Mouse (Mus musculus): ENCODE results near the gene Angptl3. TPM values are rescaled to one million over a fixed set of nuclear protein-coding genes. Genes with fewer than 3 reads are reported as not detected.

Angptl3 gene
- polyA plus RNA-seq (2015; fragmentation: Nextera tagmentation; extraction: Ambion mirVana): 2.0 and 3.1 TPM in 2 replicates

- Histone ChIP-seq H3K36me3 (0 out of 2 replicates have a peak, but pooled peaks cover under 1% of the 10 kb centered on the region), H3K4me1 (replicated peaks) (no peaks in the 10 kb centered on the region), H3K4me2 (replicated peaks) (no peak within 1 kb of the TSS), H3K4me3 (replicated peaks) (no peak within 1 kb of the TSS), H3K9ac (replicated peaks) (no peak within 1 kb of the TSS), H3K27me3 (no peaks in the 10 kb centered on the region), H3K27ac (no peak within 1 kb of the TSS), H3K9me3 (no peaks in the 10 kb centered on the region)
- ATAC-seq: no peak
- WGBS: 83% methylated on average over 2 of the region's 2 CpGs
Measured at GRCm38 (mm10) chr4:99030686-99031085, at the start of gene Angptl3. TSS of gene Angptl3 (plus strand) at chr4:99030954.

GRCm38 (mm10) chr4:98984701-98985100 lies 46.1 kb upstream of the Angptl3 start:
- Histone ChIP-seq H3K9ac (replicated peaks) (no peak overlapping the region), H3K9me3 (no peaks in the 10 kb centered on the region), H3K4me3 (replicated peaks) (no peak overlapping the region), H3K27ac (no peak overlapping the region), H3K4me2 (replicated peaks) (no peak overlapping the region), H3K36me3 (peaks cover 58% of the 10 kb centered on the region), H3K4me1 (replicated peaks) (no peaks in the 10 kb centered on the region), H3K27me3 (no peaks in the 10 kb centered on the region)
- WGBS: 92% methylated on average over 8 of the region's 8 CpGs
- ATAC-seq: no peak

- H3K9me3 ChIP-seq: no peaks in the 10 kb centered on the region
Measured at GRCm38 (mm10) chr4:98993491-98993890, 37.3 kb upstream of the Angptl3 start.

GRCm38 (mm10) chr4:99005574-99005973 lies 25.2 kb upstream of the Angptl3 start:
- Histone ChIP-seq H3K4me3 (replicated peaks) (no peak overlapping the region), H3K27ac (no peak overlapping the region), H3K4me1 (replicated peaks) (no peaks in the 10 kb centered on the region), H3K4me2 (replicated peaks) (no peak overlapping the region), H3K36me3 (peaks cover 31% of the 10 kb centered on the region), H3K9me3 (no peaks in the 10 kb centered on the region), H3K9ac (replicated peaks) (no peak overlapping the region), H3K27me3 (no peaks in the 10 kb centered on the region)
- ATAC-seq: no peak
- 97% methylated on average over 2 of the region's 2 CpGs for WGBS

More at GRCm38 (mm10) chr4:98993491-98993890, 37.3 kb upstream of the Angptl3 start:
- Histone ChIP-seq H3K36me3 (peaks cover 38% of the 10 kb centered on the region), H3K4me1 (replicated peaks) (no peaks in the 10 kb centered on the region), H3K27ac (no peak overlapping the region), H3K4me2 (replicated peaks) (no peak overlapping the region), H3K9ac (replicated peaks) (no peak overlapping the region), H3K27me3 (no peaks in the 10 kb centered on the region), H3K4me3 (replicated peaks) (no peak overlapping the region)
- ATAC-seq: no peak
- 81% methylated on average over 4 of the region's 4 CpGs for WGBS

- no peaks in the 10 kb centered on the region for H3K9me3 ChIP-seq
- no peak overlapping the region for H3K27ac ChIP-seq
- no peaks in the 10 kb centered on the region for H3K27me3 ChIP-seq
- H3K4me2 ChIP-seq (replicated peaks): no peak overlapping the region
- peaks cover 34% of the 10 kb centered on the region for H3K36me3 ChIP-seq
- no peaks in the 10 kb centered on the region for H3K4me1 ChIP-seq (replicated peaks)
- H3K4me3 ChIP-seq (replicated peaks): no peak overlapping the region
- 88% methylated on average over 2 of the region's 2 CpGs for WGBS
- no peak for ATAC-seq
- no peak overlapping the region for H3K9ac ChIP-seq (replicated peaks)
Measured at GRCm38 (mm10) chr4:99006319-99006718, 24.4 kb upstream of the Angptl3 start.

- Histone ChIP-seq H3K4me2 (replicated peaks) (no peak overlapping the region), H3K27ac (no peak overlapping the region), H3K4me3 (replicated peaks) (no peak overlapping the region), H3K9me3 (no peaks in the 10 kb centered on the region), H3K27me3 (no peaks in the 10 kb centered on the region), H3K4me1 (replicated peaks) (no peaks in the 10 kb centered on the region), H3K9ac (replicated peaks) (no peak overlapping the region), H3K36me3 (peaks cover 51% of the 10 kb centered on the region)
- ATAC-seq: no peak
- 93% methylated on average over 4 of the region's 4 CpGs for WGBS
Measured at GRCm38 (mm10) chr4:99011039-99011438, 19.7 kb upstream of the Angptl3 start.

- WGBS: 94% methylated on average over 8 of the region's 8 CpGs
- Histone ChIP-seq H3K4me3 (replicated peaks) (no peak overlapping the region), H3K4me2 (replicated peaks) (no peak overlapping the region), H3K27ac (no peak overlapping the region), H3K9ac (replicated peaks) (no peak overlapping the region), H3K36me3 (peaks cover 24% of the 10 kb centered on the region), H3K9me3 (no peaks in the 10 kb centered on the region), H3K4me1 (replicated peaks) (no peaks in the 10 kb centered on the region), H3K27me3 (no peaks in the 10 kb centered on the region)
- ATAC-seq: no peak
Measured at GRCm38 (mm10) chr4:99022221-99022620, 8.5 kb upstream of the Angptl3 start.

- Histone ChIP-seq H3K4me2 (replicated peaks) (no peak overlapping the region), H3K36me3 (0 out of 2 replicates have a peak, but pooled peaks cover 5% of the 10 kb centered on the region), H3K9ac (replicated peaks) (no peak overlapping the region), H3K27me3 (no peaks in the 10 kb centered on the region), H3K9me3 (no peaks in the 10 kb centered on the region), H3K27ac (no peak overlapping the region), H3K4me1 (replicated peaks) (no peaks in the 10 kb centered on the region), H3K4me3 (replicated peaks) (no peak overlapping the region)
- no peak for ATAC-seq
- WGBS: 95% methylated on average over 5 of the region's 5 CpGs
Measured at GRCm38 (mm10) chr4:99028377-99028776, 2.4 kb upstream of the Angptl3 start.

- Histone ChIP-seq H3K27me3 (no peaks in the 10 kb centered on the region), H3K9ac (replicated peaks) (no peak overlapping the region), H3K4me3 (replicated peaks) (no peak overlapping the region), H3K36me3 (no peaks in the 10 kb centered on the region), H3K9me3 (no peaks in the 10 kb centered on the region), H3K4me2 (replicated peaks) (no peak overlapping the region), H3K27ac (no peak overlapping the region), H3K4me1 (replicated peaks) (no peaks in the 10 kb centered on the region)
- WGBS: 87% methylated on average over 4 of the region's 4 CpGs
- no peak for ATAC-seq
Measured at GRCm38 (mm10) chr4:99032921-99033320, 2.2 kb downstream of the Angptl3 start.

- Histone ChIP-seq H3K27me3 (no peaks in the 10 kb centered on the region), H3K36me3 (peaks cover 39% of the 10 kb centered on the region), H3K27ac (no peak overlapping the region), H3K9me3 (no peaks in the 10 kb centered on the region), H3K4me2 (replicated peaks) (no peak overlapping the region), H3K9ac (replicated peaks) (no peak overlapping the region), H3K4me3 (replicated peaks) (no peak overlapping the region), H3K4me1 (replicated peaks) (no peaks in the 10 kb centered on the region)
- WGBS: 89% methylated on average over 3 of the region's 3 CpGs
- ATAC-seq: no peak
Measured at GRCm38 (mm10) chr4:99044854-99045253, 14.1 kb downstream of the Angptl3 start.

GRCm38 (mm10) chr4:99046471-99046870 lies 15.7 kb downstream of the Angptl3 start:
- no peaks in the 10 kb centered on the region for H3K27me3 ChIP-seq
- 89% methylated on average over 3 of the region's 3 CpGs for WGBS
- ATAC-seq: no peak

GRCm38 (mm10) chr4:99048581-99048980 lies 17.8 kb downstream of the Angptl3 start:
- no peak overlapping the region for H3K4me2 ChIP-seq (replicated peaks)
- H3K4me1 ChIP-seq (replicated peaks): no peaks in the 10 kb centered on the region
- 92% methylated on average over 2 of the region's 2 CpGs for WGBS
- H3K36me3 ChIP-seq: peaks cover 31% of the 10 kb centered on the region
- H3K27me3 ChIP-seq: no peaks in the 10 kb centered on the region
- H3K9me3 ChIP-seq: no peaks in the 10 kb centered on the region
- H3K27ac ChIP-seq: no peak overlapping the region
- no peak overlapping the region for H3K9ac ChIP-seq (replicated peaks)
- ATAC-seq: no peak
- H3K4me3 ChIP-seq (replicated peaks): no peak overlapping the region

More at GRCm38 (mm10) chr4:99046471-99046870, 15.7 kb downstream of the Angptl3 start:
- Histone ChIP-seq H3K4me1 (replicated peaks) (no peaks in the 10 kb centered on the region), H3K27ac (no peak overlapping the region), H3K9ac (replicated peaks) (no peak overlapping the region), H3K36me3 (peaks cover 37% of the 10 kb centered on the region), H3K4me3 (replicated peaks) (no peak overlapping the region), H3K9me3 (no peaks in the 10 kb centered on the region), H3K4me2 (replicated peaks) (no peak overlapping the region)

- H3K27me3 ChIP-seq: no peaks in the 10 kb centered on the region
- H3K4me3 ChIP-seq (replicated peaks): no peak overlapping the region
- no peak overlapping the region for H3K27ac ChIP-seq
- 44% methylated on average over 5 of the region's 5 CpGs for WGBS
- no peak for ATAC-seq
- H3K9ac ChIP-seq (replicated peaks): no peak overlapping the region
- no peaks in the 10 kb centered on the region for H3K4me1 ChIP-seq (replicated peaks)
- peaks cover 44% of the 10 kb centered on the region for H3K36me3 ChIP-seq
- H3K9me3 ChIP-seq: no peaks in the 10 kb centered on the region
- H3K4me2 ChIP-seq (replicated peaks): no peak overlapping the region
Measured at GRCm38 (mm10) chr4:99064524-99064923, 33.8 kb downstream of the Angptl3 start.
